Mouse (Mus musculus) brain, embryonic 14.5 days (tissue): ENCODE results near the gene Cdh18.

Source experiments
- CTCF ChIP-seq: fragments of 200-500 bp; IDR thresholded peaks from 2 replicates; pipeline ENCODE4 v1.5.1; 2012; ENCODE audit warnings: inconsistent platforms, mild to moderate bottlenecking, moderate library complexity, borderline replicate concordance; ENCODE audit not compliant: insufficient read depth, insufficient read length; ENCODE audit errors: extremely low read depth
- POLR2A ChIP-seq: fragments of 200-500 bp; IDR thresholded peaks from 2 replicates; pipeline ENCODE4 v1.6.1; 2012; ENCODE audit warnings: mild to moderate bottlenecking, inconsistent platforms, borderline replicate concordance; ENCODE audit not compliant: poor library complexity, insufficient read depth, insufficient read length, severe bottlenecking; ENCODE audit errors: extremely low read depth

GRCm38 (mm10) chr15:23021151-23021550 lies 472.3 kb downstream of the Cdh18 start:
- TF ChIP-seq CTCF (no peak), POLR2A (no peak)
